Mouse (Mus musculus) kidney, adult 2 months (tissue): Measurements from ENCODE around the gene B3galt1. TPM values are rescaled to one million over a fixed set of nuclear protein-coding genes. Genes with fewer than 3 reads are reported as not detected.

Experiments
- DNase-seq: peaks from one replicate; pipeline ENCODE4 v3.0.0; 2021
- H3K27ac ChIP-seq: fragments of 200-500 bp; 2 replicates; pipeline ENCODE4 v1.5.1; 2012; ENCODE audit warnings: low read depth, low read length, control low read depth, inconsistent platforms; ENCODE audit not compliant: insufficient read depth
- H3K27me3 ChIP-seq: fragments of 200-500 bp; replicated peaks from 2 replicates; pipeline ENCODE4 v1.6.1; 2012; ENCODE audit warnings: mild to moderate bottlenecking, moderate library complexity, low read length, inconsistent platforms; ENCODE audit not compliant: control insufficient read depth, insufficient read depth
- H3K36me3 ChIP-seq: fragments of 200-500 bp; 2 replicates; pipeline ENCODE4 v1.6.1; 2012; ENCODE audit warnings: mild to moderate bottlenecking, moderate library complexity, low read length, inconsistent platforms; ENCODE audit not compliant: control insufficient read depth, insufficient read depth
- H3K4me1 ChIP-seq: fragments of 200-500 bp; 2 replicates; pipeline ENCODE4 v1.6.1; 2011; ENCODE audit warnings: low read length; ENCODE audit not compliant: control insufficient read depth, insufficient read depth
- H3K4me3 ChIP-seq: fragments of 200-500 bp; 2 replicates; pipeline ENCODE4 v1.5.1; 2011; ENCODE audit warnings: mild to moderate bottlenecking, low read depth, low read length, control low read depth; ENCODE audit not compliant: insufficient read depth
- CTCF ChIP-seq: fragments of 200-500 bp; conservative IDR thresholded peaks from 2 replicates; pipeline ENCODE4 v1.5.1; 2011; ENCODE audit warnings: low read depth, mild to moderate bottlenecking, control low read depth, low read length, moderate library complexity, mixed read lengths; ENCODE audit not compliant: insufficient read depth, insufficient read length
- POLR2A ChIP-seq: fragments of 200-500 bp; IDR thresholded peaks from one replicate; pipeline ENCODE4 v1.6.1; 2011; ENCODE audit warnings: low read depth, low read length, control low read depth
- WGBS: fragments of 180-500 bp; shearing (Covaris S2); methylation state at CpG from one replicate; pipeline ENCODE4 v1.1.7; 2018; 5-methylcytosine and 5-hydroxymethylcytosine counted together
- polyA plus RNA-seq: library from polyadenylated mRNA; depleted of rRNA; stranded (reverse); fragments of >200 nt; gene quantifications from 2 replicates; pipeline ENCODE4 v1.2.3, GENCODE M21; 2012

Gene B3galt1
- polyA plus RNA-seq, 1 experiment = 0.23 TPM

- no peak overlapping the region for H3K27ac ChIP-seq
- WGBS = 88% methylated on average over 5 of the region's 5 CpGs
These were observed 475.1 kb downstream of the B3galt1 start for GRCm38 (mm10) chr2:68040752-68041151.

GRCm38 (mm10) chr2:68052481-68052880 lies 486.8 kb downstream of the B3galt1 start:
- WGBS = 68% methylated on average over 6 of the region's 6 CpGs
- Histone ChIP-seq H3K27me3 (no peaks in the 10 kb centered on the region), H3K4me1 (no peaks in the 10 kb centered on the region), H3K4me3 (no peak overlapping the region), H3K27ac (no peak overlapping the region), H3K36me3 (no peaks in the 10 kb centered on the region)
- TF ChIP-seq POLR2A = no peak
- no peak for TF ChIP-seq CTCF
- DNase-seq = peak; percentile 7

More at GRCm38 (mm10) chr2:68040752-68041151, 475.1 kb downstream of the B3galt1 start:
- H3K27me3 ChIP-seq = no peaks in the 10 kb centered on the region
- no peaks in the 10 kb centered on the region for H3K4me1 ChIP-seq
- no peak for DNase-seq
- H3K36me3 ChIP-seq = no peaks in the 10 kb centered on the region
- TF ChIP-seq POLR2A = no peak
- no peak for TF ChIP-seq CTCF
- no peak overlapping the region for H3K4me3 ChIP-seq

DNA sequence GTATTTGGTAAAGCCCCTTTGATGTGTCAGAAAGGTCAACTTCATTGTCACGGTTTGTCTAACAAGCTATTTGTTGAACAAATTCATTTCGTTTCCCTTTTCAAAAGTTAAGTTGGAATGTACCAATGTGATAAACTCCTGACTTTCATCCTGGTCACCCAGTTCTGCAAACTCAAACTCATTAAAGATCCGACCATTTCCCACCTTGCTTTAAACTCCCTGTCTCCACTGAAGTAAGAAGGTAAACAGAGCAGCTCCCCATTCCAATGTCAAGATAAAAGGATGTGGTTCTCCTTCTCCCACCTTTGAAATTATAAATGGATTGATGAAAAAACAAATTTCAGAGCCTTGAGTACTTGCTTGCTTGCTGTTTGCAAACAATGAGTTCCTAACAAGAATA lies 487.6 kb downstream of the B3galt1 start:
- no peak for TF ChIP-seq POLR2A
- TF ChIP-seq CTCF = no peak
- no peak for DNase-seq
- Histone ChIP-seq H3K27me3 (no peaks in the 10 kb centered on the region), H3K27ac (no peak overlapping the region), H3K4me1 (no peaks in the 10 kb centered on the region), H3K36me3 (no peaks in the 10 kb centered on the region), H3K4me3 (no peak overlapping the region)
- WGBS = 41% methylated on average over 3 of the region's 3 CpGs

DNA sequence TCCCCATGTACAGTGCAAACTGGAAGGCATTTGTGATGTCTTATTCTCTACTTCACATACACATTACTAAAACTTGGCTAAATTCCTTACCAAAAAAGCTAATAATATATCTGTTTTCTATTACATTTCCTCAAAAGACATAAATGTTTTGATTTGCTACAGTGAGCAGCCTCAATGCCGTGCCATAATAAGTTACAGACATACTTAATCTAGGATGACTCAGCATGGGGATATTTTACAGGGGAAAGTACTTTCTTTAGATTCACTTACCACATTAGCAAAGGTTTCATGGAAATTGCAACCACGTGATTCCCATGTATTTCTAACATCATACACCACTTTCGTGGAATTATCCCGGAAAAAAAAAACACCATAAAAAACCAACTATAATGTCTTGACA lies 495.7 kb downstream of the B3galt1 start:
- 85% methylated on average over 4 of the region's 4 CpGs for WGBS
- DNase-seq = no peak
- no peak for TF ChIP-seq CTCF
- TF ChIP-seq POLR2A = no peak
- Histone ChIP-seq H3K36me3 (no peaks in the 10 kb centered on the region), H3K4me3 (no peak overlapping the region), H3K27ac (no peak overlapping the region), H3K27me3 (no peaks in the 10 kb centered on the region), H3K4me1 (no peaks in the 10 kb centered on the region)

- Histone ChIP-seq H3K27me3 (no peaks in the 10 kb centered on the region), H3K4me1 (no peaks in the 10 kb centered on the region), H3K27ac (no peak overlapping the region), H3K36me3 (no peaks in the 10 kb centered on the region), H3K4me3 (no peak overlapping the region)
- TF ChIP-seq CTCF = no peak
- no peak for TF ChIP-seq POLR2A
- WGBS = 78% methylated on average over 5 of the region's 5 CpGs
- DNase-seq = no peak
These were observed 514.0 kb downstream of the B3galt1 start for GRCm38 (mm10) chr2:68079426-68080360.

DNA sequence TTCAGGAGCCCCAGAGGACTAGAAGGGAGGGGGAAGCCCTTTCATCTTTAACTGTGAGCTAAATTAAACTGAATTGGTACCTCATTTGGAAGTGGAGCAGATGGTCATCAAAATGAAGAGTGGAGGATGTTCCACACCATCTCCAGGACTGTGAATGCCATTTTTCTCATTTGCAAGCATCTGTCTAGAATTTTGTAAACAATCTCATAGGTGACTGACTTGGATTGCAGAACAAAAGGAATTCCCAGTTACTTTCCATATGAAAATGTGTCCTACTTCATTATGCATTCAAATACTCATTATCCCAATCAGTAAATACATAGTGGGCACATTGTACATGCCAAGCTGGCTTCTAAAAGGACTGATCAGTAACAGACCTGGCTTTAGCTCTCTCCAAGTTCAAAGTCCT lies 515.2 kb downstream of the B3galt1 start:
- Histone ChIP-seq H3K27ac (peak overlapping the region; percentile 59; the same call in 1 of the 2 replicates), H3K27me3 (no peaks in the 10 kb centered on the region), H3K4me1 (no peaks in the 10 kb centered on the region), H3K4me3 (no peak overlapping the region), H3K36me3 (no peaks in the 10 kb centered on the region)
- DNase-seq = no peak
- no peak for TF ChIP-seq CTCF
- no peak for TF ChIP-seq POLR2A

DNA sequence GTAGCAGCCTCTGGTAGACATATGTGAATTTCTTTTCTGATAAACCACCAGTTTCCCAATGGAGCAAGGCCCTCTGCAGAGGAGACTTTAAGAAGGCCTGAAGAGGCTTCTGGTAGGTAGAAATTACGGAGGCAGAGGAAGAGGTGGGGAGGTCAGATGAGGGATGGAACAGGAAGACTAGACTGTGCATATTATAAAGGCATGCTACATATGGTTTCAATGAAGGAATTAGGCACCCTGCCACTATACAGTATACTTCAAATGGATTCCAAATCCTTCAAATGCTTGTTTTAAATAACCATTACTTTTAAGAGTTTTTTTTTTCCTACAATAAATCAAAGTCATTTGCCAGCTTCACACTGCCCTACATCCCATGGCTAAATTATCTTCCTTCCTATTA lies 518.8 kb downstream of the B3galt1 start:
- Histone ChIP-seq H3K27me3 (no peaks in the 10 kb centered on the region), H3K4me3 (no peak overlapping the region), H3K36me3 (no peaks in the 10 kb centered on the region), H3K4me1 (no peaks in the 10 kb centered on the region), H3K27ac (no peak overlapping the region)
- WGBS = 87% methylated on average over 1 of the region's 1 CpGs
- DNase-seq = no peak
- TF ChIP-seq CTCF (no peak), POLR2A (no peak)

- Histone ChIP-seq H3K4me1 (no peaks in the 10 kb centered on the region), H3K36me3 (no peaks in the 10 kb centered on the region), H3K27ac (no peak overlapping the region), H3K27me3 (no peaks in the 10 kb centered on the region), H3K4me3 (no peak overlapping the region)
- DNase-seq = peak; percentile 14
- WGBS = 43% methylated on average over 4 of the region's 4 CpGs
- no peak for TF ChIP-seq CTCF
- TF ChIP-seq POLR2A = no peak
These were observed 520.4 kb downstream of the B3galt1 start for GRCm38 (mm10) chr2:68086101-68086500.
